Mouse (Mus musculus): ENCODE results near the gene Pdzrn3.

Pdzrn3 gene

DNA sequence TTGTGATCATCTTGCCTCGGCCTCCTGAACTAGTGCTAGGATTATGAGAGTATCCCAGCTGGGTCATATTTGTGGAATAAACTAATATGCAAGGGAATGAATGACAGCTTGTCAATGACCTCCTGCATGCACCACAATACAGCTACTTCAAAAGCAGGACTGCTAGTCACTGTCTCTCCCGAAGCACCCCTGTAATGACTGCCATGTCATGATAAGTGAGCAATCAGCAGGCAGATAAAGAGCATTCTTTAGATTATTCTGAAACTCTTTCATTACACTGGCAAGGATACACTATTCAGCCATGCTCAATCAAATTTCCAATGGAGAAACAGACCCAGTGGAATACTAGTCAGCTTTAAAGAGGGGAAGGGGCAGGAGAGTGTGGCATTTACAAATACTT lies 85.8 kb downstream of the Pdzrn3 start:
- DNase-seq (ENCODE audit: low read depth, low spot score) = no peak

DNA sequence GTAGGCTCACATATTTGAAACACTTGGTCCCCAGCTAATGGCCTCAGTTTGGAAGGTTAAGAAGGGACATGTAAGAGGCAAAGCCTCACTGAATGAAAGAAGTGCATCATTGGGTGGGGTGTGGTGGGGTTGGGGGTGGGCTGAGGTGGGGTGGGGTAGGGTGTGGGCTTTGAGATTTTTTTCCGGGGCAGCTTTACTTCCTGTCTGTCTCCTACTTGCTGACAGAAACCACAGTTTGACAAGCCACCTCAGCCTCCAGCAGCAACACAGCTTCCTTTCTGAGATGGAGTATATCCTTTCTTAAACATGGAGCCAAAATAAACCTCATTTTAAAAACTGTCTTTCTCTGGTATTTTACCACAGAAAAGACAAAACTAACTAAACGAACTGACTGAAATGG lies 87.5 kb downstream of the Pdzrn3 start:
- no peak for DNase-seq (ENCODE audit: low read depth, low spot score)

DNA sequence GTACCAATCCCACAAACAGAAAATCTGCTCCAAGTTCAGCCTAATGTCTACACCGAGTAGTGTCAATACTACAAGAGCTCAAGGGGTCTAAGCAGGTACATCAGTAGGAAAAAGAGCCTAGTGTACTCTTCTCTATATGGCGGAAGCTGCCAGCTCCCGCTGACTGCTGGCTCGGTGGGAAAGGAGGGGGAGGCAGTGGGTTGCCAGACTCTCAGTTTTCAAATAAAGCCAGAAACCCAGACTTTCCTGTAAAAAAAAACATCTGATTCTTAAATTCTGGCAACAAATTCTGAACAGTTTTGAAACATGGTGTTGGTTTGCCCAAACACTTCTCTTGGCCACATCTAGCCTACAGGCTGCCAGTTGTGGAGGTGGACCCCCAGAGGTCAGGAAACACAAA lies 88.3 kb downstream of the Pdzrn3 start:
- no peak for DNase-seq (ENCODE audit: low read depth, low spot score)

DNA sequence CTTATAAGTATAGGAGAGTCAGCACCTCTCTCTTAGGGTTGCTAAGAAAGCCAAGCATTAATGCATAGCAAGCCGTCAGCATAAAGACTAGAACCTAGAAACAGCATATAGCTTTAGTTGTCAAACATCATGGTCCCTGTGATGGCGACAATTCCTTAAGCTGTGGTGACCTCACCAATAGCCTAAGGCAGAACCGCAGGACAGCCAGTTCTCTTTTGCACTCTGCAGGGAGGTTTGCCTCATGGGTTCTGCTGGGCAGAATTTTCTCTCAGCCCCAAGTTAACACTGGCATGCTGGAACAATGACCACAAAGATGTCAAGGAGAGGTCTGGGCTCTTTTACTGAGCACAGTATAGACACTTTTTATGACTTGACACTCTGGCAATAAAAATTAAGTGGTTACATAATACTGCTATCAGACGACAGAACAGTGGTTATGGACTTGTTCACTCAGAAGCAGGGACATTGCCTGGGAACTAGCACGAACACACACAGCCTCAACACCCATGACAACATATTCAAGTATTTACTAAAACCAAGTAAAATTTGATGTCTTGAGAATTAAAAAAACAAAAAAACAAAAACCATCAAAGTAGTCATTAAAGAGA lies 90.0 kb downstream of the Pdzrn3 start:
- no peak for DNase-seq (ENCODE audit: low read depth, low spot score)

DNA sequence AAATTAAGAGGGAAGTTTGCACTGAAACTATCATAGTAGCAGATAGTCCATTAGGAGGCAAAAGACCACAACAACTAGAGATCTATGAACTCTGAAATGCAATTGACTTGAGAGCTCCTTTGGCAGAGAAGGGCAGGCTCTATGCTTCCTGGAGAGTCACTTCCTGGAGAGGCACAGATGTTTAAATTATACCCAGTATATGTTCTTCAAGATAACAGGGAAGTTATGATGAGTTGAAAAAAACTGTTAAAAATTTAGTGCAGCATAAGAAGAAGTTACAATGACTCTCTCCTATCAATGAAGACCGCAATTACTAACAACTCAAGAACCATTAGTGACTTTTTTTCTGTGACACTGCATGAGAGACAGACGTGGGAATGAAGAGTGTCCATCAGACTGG lies 90.6 kb downstream of the Pdzrn3 start:
- DNase-seq (ENCODE audit: low read depth, low spot score) = no peak

DNA sequence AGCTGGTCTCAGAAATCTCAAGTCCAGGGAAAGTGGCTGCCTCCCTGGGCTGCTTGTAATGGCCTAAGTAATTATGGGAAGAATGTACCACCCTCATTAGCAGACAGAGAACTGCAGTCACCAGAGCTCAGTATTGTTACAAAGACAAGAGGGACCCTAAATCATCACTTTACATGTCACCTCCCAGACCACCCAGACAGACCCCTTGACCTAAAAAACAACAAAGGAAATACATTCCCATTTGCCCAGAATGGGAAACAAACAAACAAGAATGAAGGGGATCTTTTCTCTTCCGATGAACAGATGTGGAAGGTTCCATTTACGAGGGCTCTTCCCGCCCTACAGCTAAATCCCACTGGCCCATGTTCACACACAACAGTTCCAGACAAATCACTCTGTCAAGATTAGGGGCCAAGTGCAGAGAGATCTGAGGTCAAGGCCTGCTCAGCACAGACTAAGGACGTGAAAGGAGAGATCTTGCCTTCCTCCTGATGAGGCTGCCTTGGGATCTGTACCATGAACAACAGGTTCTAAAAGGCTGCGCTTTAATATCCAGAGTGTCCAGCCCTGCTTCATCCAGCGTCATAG lies 93.2 kb downstream of the Pdzrn3 start:
- DNase-seq (ENCODE audit: low read depth, low spot score) = no peak

DNA sequence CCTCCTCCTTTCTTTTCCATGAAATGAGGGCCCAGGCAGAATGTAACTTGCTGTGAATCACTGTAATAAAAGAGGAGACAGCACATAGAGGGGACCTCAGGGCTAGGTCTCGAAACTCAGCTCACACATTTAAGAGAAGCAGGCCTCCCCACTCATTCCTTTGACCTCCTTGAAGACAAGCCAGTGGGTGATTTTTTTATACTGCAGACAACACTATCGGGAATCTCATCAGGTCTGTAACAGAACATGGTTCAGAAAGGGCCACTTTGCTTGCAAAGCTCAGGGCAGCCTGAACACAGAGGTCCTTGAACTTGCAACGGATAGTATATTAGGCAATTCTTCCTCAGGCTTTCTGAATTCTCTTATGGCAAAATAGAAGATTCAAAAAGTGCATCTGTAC lies 93.8 kb downstream of the Pdzrn3 start:
- DNase-seq (ENCODE audit: low read depth, low spot score) = no peak

DNA sequence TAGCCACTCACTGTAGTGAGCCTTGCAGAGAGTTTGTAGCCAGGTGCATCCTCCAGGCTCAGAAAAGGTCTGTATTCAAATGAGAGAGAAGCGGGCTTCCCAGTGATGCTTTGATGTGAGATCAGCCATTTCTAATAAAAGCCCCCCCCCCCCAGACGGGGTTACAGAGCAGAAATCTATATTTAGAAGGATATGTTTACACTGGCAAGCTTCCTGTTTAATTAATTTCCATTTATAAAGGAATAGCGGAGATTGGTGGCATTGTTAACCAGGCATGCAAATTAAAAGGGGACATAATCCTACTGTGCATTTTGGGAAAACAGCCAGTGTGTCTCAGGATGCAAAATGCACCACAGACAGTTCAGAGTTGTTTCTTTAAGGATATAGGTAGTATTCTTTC lies 96.1 kb downstream of the Pdzrn3 start:
- no peak for DNase-seq (ENCODE audit: low read depth, low spot score)

DNA sequence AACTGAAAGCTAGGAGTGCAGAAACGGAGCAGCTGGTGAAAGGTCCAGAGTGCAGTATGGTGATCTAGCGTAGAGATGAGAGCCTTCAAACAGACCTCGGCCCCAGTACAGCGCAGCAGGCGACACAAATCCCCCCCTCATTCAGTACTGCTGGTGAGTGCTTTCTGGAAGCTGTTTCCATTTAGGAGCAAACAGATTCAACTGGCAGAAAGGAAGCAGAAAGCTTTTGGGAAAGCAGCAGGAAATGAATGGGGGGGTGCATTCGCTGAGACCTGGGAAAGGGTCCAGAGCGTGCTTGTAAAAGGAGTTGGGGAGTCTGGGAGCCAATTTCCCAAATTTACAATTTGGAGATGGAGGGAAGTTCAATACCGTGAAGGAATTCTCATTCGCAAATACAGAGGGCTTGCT lies 96.9 kb downstream of the Pdzrn3 start:
- DNase-seq (ENCODE audit: low read depth, low spot score) = peak; percentile 45

DNA sequence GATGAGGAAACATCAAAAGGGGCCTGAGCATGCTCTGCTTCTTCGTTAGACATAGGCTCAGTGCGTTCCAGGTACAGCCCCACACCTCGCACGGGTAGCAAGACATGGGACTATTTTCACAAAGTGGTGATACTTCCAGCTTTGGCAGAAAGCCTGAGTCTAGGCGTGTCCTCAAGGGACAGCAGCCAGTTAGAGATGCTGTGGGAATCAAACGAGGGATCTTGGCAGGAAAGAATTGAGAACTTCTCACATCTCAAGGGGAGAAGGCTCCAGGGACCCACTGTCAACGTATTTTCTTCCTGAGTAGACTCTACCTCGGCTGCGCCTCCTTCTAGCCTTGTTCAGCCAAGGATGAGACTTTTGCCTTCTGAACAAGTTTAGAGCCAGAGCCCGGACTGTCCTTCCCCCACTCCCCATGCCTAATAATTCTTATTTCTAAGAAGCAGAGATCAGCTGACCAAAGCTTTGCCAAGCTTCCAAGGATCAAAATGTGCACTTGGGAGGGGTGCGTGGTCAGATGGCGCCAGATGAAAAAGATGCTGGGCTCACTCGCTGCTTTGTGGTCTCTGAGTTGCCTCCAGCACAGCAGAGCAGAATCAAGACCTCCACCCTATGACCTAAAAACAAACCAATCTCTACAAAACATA lies 99.3 kb downstream of the Pdzrn3 start:
- no peak for DNase-seq (ENCODE audit: low read depth, low spot score)

DNA sequence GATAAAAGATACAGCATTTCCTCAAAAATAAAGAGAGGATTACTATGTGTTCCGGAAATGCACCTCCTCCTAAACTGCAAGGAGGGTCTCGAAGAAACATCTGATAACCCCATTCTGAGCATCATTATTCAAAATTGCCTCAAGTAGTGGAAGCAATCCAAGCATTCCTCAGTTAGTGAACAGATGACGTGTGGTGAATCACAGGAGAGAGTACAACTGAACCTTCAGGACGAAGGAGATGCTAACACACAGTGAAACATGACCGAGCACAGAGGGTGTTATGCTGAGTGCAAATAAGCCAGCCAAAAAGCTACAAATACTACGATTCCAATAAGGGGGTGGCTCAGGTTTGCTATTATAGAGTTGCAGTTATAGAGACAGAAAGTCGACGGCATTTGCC lies 101.4 kb downstream of the Pdzrn3 start:
- no peak for DNase-seq (ENCODE audit: low read depth, low spot score)

DNA sequence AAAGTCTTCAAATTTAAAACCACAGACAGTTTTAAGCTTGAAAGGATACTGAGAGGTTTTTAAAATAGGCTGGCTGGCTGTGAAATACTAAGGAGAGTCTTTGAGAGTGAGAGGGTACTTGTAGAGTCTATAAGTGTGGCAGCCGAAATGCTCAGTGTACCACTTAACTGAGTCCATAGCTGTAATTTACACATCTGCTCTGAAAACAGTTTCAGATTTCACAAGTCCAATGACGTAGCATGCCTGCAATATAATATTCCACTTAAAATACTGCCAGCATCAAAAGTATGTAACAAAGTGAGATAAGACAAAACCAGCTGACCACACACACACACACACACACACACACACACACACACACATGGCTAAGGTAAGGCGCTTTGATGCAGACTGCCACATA lies 101.9 kb downstream of the Pdzrn3 start:
- no peak for DNase-seq (ENCODE audit: low read depth, low spot score)

DNA sequence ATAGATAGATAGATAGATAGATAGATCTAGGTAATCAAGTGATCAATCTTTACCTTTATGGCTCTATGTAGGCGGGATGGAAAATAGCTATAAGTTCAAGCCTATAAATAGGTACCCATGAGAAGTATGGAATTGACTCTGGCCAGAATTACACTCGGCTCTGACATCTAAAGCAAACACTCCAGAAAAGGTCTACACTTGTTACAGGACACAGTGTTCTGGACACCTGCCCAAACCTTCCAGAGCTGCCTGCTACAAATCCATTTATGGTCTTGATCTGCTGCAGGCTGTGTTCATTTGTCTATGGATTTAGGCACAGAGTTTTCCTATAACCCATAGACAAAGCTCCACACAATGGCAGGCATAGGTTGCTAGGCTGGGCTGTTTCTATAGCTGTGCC lies 102.9 kb downstream of the Pdzrn3 start:
- no peak for DNase-seq (ENCODE audit: low read depth, low spot score)

DNA sequence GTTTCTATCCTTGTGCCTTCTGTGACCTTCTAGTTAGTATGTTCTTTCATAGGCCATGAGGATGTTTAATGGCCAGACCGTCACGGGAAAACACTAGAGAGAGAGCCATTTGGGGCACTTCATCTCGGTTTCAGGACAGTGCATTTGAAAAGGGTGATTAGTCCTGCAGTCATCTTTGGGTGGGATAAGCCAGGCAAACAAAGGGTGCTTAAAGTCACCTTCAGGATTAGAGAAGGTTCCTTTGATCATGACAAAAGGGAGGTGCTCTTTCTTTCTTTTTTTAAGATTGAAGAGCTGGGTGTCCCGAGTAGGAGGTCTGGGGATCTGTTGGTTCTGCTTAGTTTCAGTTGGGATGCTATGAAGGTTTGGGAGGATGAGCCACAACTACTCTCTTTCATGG lies 105.4 kb downstream of the Pdzrn3 start:
- DNase-seq (ENCODE audit: low read depth, low spot score) = no peak

DNA sequence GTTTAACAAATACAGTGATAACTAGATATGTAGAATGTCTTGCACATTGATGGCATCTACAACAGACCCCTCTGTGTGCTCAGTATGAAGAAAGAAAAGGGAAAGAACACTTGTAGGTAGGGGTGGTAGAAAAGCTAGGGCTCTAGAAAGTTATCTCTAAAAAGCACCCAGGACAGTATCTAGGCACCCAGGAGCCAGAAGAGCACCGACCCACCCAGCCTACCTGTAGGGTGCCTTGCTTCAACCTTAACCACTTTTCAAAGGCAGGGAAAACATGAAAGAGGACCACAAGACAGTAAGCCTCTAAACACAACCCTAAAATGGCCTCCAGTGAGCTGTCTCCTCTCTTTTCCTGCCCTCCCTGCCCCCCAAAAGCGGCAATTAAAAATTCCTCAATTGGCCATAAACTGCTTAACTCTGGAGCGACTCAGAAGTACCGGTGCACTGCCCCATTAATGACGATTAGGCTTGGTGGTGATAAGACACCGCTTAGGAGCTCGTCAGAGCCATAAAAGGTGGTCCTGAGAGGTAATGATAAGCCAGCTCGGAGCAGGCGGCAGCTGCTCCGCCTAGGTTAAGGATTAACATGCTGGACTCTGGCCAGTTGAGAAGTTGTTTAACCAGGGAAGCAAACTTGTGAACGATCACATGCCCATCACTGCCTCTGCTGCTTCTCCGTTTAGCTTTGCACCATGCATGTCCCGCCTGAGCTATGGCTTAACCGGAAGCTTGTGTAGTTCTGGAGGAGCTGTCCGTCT lies 106.1 kb downstream of the Pdzrn3 start:
- DNase-seq (ENCODE audit: low read depth, low spot score) = no peak

DNA sequence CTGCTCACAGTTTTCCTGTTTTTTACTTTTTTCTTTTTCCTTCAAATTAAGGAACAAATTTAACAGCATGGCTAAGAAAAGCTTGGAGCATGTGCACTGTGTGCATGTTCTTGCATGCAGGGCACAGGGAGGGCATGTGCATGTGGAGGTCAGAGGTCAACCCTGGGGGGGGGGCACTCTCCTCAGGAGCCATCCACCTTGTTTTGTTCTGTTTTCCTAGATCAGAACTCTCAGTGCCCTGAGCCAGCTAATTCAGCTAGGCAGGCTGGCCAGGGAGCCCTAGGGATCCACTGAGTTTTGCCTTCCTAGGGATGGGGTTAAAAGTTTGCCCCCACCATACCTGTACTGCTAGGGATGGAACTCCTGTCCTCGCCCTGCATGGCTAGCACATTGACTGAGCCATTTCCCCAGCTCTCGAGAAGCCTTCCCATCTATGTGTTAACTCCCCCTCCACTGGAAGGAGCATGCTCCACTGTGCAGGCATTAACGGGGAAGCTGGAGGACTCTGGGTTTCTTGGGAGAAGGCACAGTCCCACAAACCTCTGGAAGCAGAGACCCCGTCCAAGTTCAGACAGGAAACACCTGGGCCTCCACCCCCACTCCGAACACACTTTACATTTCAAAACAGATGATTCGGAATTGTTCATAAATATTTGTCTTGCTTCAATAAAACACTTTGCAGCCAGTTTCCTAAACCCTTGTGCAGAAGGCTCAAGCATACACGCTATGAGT lies 107.4 kb downstream of the Pdzrn3 start:
- DNase-seq (ENCODE audit: low read depth, low spot score) = no peak

DNA sequence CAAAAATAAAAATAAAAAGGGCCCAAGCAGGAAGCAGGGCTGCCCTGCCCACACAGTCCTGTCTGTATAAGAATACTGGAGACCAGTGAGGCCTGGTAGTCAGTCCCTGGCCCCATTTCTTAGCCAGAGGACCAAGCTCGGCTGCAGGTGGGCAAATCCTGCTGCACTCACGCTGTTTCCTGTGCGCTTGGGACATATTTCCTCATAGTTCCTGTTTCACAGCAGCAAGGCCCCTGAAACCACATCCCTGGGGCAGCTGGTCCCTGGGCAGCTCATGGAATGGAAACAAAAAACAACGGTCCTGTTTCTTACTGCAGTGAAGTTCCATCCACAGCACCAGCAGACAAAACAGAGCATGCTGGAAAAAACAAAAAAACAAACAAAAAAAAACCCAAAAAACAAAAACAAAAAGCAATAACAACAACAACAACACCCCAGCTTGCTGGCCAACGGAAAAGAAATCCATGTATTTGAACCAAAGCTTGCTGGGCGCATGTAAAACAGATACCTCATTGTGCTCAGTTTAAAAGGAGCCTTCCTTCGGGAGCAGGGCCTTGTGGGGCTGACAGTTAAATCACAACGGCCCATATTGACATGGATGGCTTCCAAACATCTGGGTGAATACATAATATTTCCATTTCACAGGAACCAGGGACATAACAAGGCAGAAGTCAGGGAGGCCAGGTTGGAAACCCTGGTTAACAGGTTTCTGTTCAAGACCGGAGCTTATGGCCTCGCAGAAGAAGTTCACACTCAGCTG lies 108.2 kb downstream of the Pdzrn3 start:
- no peak for DNase-seq (ENCODE audit: low read depth, low spot score)

DNA sequence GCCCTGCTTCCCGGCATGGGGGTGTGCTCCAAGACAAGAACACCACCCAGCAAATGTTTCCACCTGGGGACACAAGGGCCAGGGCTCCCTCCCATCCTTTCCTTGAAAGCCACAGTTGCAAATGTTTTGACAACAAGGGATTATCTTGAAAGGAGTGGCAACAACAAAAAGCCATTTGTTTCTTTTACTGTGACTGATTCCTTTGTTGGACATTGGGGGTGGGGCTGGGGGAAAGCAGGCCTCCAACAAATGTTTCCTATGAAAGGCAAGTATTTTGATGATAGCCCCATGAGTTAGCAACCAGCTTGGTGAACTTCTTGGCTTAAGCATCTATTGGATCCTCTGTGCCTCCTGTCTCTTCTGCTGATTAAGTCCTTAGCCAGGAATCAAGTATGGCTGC lies 109.4 kb downstream of the Pdzrn3 start:
- DNase-seq (ENCODE audit: low read depth, low spot score) = no peak

DNA sequence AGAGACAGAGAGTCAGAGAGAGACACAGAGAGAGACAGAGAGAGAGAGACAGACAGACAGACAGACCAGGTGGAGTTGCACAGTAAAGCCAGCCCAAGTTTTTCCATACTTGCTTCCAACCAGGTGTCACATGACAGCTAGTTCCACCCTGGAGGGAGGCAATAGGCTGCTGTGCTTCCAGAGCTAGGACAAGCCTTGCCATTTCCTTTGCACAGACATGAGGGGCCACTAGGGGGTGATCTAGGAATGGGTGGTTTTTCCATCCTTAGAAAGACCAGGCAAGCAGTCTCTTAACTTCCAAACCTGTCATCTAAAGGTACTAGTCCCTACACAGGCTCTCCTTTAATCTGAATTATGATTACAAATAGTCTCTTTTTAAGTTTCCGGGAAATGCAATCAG lies 110.9 kb downstream of the Pdzrn3 start:
- DNase-seq (ENCODE audit: low read depth, low spot score) = no peak

DNA sequence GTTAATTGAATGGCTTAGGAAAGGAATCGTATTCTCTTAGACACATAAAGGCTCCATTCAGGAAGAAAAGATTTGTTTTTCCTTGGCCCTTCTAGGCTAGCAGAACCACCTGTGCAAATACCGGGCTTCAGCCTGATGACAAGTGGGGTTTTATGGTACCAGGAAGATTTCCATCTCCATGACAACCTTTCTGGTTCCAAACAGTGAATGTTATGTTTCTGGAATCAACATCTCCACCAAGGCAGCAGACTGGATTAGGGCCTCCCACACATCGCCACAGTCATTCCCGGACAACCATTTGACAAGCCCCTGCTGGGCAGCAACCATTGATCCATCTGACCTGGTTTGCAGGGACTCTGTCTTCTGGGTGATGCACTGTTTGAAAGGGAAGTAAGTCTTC lies 114.2 kb downstream of the Pdzrn3 start:
- no peak for DNase-seq (ENCODE audit: low read depth, low spot score)

DNA sequence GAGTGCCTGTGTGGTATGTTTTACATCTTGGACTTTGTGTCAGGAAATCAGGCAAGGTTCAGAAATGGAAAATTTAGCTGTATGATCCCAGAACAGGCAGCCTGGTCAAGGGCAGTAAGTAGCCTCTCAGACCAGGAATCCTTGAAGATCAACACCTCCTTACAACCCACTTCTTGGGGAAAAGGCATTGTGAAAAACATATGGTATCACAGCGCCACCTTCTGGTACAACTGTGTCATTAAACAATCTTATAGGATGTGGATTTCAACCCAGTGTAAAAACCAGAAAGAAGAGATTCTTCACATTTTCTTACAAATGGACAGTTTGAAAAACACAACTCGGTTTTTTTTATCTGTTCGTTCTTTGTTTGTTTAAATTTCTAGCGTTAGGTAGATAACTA lies 116.2 kb downstream of the Pdzrn3 start:
- DNase-seq (ENCODE audit: low read depth, low spot score) = no peak
